Mouse (Mus musculus): ENCODE measurements around the gene Prkcg.

Gene Prkcg

DNA sequence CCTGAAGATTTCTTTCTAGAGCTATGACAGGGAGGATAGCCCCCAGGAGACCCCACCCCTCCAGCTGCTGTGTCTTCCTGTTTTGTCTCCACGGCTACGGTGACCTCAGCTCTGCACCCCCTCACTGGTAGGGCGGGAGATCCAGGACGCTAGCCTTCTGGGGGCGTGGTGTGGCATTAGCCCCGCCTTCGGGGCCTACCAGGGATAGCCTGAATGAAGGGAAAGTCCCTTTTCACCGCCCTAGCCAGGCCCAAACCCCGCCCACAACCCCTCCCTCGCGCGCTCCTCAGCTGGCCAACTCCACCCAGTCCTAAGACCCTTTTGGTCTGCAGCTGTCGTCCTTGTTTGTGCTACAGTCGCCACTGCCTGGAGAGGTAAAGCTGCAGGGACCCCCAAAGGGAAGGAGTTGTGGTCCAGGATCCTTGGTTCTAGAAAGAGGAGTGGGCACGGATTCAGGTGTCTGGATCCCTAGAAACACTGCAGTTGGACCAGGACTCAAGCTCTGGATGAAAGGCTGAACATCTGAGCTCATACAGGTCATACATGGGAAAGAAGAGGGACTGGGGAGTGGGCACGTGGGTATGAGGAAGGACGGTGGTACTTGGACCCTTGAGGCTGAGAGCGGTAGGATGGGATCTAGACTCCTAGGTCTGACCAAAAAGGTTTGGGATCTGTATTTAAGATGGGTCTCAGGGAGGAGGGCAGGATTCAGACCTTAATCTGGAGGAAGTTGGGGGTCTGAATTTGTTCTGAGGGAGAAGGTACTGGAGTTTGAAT is 1.5 kb downstream of the Prkcg start:
- in situ Hi-C loops (cut with MboI, MseI), result loop anchor here (10.0 kb wide), 1 partner anchor 814 kb away; no protein-coding TSS in a partner anchor

DNA sequence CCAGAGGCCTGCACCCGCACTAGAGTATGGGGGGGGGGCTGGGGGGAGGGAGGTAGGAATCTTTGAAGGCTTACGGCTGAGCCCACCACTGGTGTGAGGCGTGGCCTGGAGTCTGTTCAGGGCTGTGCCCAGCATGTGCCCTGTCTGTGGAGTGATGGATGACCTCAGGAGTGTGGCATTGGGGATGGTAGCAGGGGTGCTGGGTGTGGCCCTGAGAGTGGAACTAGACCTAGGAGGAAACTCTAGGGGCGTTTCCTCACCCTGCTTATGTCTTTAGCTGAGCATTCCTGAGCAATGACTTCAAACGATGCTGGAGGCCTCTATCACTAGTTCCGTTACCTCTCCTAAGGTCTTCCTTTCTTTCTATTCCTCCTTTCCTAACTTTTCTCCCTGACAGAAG is 2.2 kb downstream of the Prkcg start:
- in situ Hi-C loops (cut with MboI, MseI), result loop anchor here (10.0 kb wide), 1 partner anchor 814 kb away; no protein-coding TSS in a partner anchor

DNA sequence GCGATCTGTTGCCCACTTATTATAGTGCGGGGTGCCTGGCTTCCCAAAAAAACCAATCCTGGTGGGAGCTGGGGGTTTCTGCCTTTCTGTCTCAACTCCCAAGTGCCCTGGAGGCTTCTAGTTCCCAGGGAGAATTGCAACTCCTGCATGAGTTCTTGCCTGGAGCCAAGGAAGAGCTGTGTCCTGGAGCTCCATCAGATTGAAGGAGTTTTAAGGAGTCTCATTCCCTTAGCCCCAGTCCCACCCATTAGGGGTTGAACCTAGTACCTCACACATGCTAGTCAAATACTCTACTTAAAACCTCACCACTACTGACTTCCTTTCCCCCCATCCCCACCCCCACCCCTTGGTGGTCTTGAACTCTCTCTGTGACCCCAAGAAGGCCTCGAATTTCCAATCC is 2.8 kb downstream of the Prkcg start:
- in situ Hi-C loops (cut with MboI, MseI), result loop anchor here (10.0 kb wide), 1 partner anchor 813 kb away; no protein-coding TSS in a partner anchor

DNA sequence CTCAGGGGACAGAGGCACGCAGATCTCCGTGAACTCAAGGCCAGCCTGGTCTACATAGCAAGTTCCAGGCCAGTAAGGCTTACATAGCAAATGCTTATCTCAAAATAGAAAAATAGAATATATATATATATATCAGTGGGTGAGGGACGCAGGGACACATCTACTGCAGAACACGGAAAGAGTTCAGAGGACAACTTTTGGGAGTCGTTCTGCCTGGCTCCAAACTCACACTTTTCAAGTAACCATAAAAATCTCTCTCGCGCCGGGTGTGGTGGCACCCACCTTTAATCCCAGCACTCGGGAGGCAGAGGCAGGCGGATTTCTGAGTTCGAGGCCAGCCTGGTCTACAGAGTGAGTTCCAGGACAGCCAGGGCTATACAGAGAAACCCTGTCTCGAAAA is 3.3 kb downstream of the Prkcg start:
- in situ Hi-C loops (cut with MboI, MseI), result loop anchor here (10.0 kb wide), 1 partner anchor 813 kb away; no protein-coding TSS in a partner anchor

DNA sequence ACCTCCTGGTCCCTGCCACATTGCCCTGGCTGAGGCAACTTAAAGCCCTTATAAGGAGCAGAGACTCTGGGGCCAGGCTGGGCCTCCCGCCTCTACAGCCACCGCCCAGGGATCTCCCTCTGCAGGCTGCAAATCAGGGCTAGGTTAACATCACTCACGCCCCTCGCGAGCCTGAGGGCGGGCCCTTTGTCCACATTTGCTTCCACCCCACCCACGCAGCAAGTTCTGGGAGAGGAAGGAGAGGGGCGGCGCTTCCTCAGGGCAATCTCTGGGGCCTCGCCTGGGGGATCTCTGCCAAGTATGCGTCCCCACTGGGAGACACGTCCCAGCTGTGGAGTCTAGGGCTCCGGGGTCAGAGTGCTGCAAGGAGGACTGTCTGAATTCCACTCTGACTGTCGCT is 3.8 kb downstream of the Prkcg start:
- in situ Hi-C loops (cut with MboI, MseI), result loop anchor here (10.0 kb wide), 1 partner anchor 812 kb away; no protein-coding TSS in a partner anchor

DNA sequence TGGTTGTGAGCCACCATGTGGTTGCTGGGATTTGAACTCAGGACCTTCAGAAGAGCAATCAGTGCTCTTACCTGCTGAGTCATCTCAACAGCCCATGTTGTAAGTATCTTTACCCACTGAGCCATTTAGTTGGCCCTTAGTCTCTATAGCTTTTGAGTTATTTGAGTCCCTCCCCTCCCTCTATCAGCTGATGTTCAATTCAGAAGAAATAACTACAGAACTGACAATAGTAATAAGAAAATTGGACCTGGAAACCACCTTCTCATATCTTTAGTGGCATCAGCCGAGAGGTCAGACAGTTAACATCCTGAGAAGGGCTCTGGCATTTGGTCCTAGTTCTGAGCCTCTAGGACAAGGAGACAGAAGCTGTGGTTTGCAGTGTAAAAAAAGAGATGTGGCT is 5.8 kb downstream of the Prkcg start:
- in situ Hi-C loops (cut with MboI, MseI), result loop anchor here (10.0 kb wide), 1 partner anchor 810 kb away; no protein-coding TSS in a partner anchor

DNA sequence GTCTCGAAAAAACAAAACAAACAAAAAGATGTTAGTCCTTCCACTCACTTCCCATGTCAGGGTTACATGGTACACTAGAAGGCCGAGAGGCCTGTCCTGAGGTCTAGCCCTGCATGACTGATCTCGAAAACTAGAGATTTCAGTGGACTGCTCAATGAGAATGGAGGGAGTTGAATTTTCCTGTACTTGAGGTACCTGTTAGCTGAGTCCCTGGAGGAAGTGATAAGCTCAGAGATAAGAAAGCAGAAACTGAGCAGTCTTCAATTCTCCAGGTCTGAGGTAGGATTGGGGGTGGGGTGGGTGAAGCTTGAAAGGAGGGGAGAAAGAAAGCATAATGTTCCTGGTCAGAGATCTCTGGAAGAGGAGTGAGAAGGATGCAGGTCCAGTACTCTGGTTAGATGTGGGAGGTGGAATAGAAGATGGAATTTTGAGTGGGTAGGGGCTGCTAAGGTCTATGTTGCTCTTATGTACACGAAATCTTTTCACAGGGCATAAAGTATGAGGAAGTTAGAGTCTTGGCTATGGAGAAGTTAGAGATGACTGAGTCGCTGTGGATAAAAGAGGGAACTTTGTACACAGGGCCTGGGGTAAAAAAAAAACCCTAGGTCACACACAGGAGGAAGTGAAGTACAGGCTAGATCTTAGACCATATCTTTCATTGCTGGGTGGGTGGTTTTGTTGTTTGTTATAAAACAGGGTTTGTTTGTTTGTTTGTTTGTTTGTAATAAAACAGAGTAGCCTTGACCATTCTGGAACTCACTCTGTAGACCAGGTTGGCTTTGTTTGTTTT is 6.5 kb downstream of the Prkcg start:
- in situ Hi-C loops (cut with MboI, MseI), result loop anchor here (10.0 kb wide), 1 partner anchor 809 kb away; no protein-coding TSS in a partner anchor

DNA sequence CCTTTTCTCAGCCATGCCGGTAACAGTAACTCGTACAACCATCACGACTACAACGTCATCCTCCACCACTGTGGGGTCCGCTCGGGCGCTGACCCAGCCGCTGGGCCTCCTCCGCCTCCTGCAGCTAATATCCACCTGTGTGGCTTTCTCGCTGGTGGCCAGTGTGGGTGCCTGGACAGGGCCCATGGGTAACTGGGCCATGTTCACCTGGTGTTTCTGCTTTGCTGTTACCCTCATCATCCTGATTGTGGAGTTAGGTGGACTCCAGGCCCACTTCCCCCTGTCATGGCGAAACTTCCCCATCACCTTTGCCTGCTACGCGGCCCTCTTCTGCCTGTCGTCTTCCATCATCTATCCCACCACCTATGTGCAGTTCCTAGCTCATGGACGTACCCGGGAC is 7.7 kb downstream of the Prkcg start:
- in situ Hi-C loops (cut with MboI, MseI), result loop anchor here (10.0 kb wide), 1 partner anchor 808 kb away; no protein-coding TSS in a partner anchor

DNA sequence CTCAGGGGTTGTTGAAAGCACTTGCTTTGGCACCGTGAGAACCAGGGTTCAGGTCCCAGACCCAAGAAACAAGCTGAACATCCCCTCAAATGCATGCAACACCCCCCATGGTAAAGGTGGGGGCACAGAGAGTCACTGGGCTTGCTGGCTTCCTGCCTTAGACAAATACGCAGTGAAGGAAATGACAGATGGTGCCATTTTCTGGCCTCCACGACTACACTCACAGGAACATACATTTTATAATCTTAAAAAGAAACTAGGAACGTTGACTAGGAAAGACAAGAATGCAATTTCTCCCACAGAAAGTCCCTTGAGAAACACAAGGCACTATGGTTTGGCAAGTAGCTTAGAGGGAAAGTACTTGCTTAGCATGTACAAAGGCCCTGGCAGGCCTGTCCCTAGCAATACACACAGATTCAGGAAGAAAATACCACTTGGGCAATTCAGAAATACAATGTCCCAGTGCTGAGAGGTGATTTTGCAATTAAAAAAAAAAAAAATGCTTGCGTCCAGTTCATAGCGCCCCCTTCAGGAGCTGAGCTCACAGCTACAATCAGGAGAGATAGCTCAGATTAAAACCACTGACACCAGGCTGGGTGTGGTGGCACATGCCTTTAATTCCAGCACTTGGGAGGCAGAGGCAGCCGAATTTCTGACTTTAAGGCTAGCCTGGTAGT is 11.1 kb downstream of the Prkcg start:
- in situ Hi-C loops (cut with MboI, MseI), result loop anchor here (10.0 kb wide), 1 partner anchor 805 kb away; no protein-coding TSS in a partner anchor

DNA sequence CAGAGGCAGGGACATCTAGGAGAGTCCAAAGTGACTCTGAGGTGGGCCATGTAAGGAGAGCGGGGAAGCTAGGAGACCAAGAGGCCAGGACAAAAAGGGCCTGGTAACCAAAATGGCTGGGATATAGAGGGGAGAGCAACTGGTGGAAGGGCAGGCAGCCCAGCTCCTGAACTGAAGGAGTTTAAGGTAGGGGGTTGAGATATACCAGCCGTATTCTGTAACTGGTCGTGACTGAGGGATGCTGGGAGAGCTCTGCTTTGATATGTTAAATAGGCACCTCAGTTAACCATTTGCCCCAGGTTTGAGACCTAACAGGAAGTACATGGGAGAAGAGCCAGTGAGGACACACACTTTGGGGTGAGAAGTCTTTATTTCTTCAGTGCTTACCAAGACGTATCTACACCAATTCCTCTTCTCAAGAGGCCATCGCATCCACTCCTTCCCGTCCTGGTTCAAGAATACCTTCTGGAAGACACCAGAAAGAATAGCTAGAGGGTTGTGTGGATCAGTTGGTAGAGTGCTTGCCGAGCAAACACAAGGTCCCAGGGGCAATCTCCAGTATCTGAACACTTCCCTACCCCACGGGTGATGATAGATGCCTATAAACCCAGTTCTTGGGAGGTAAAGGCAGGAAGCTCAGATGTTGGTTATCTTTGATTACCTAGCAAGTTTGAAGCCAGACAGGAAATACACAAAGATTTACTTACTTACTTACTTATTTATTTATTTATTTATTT is 12.1 kb downstream of the Prkcg start:
- in situ Hi-C loops (cut with MboI, MseI), result no loop called here

DNA sequence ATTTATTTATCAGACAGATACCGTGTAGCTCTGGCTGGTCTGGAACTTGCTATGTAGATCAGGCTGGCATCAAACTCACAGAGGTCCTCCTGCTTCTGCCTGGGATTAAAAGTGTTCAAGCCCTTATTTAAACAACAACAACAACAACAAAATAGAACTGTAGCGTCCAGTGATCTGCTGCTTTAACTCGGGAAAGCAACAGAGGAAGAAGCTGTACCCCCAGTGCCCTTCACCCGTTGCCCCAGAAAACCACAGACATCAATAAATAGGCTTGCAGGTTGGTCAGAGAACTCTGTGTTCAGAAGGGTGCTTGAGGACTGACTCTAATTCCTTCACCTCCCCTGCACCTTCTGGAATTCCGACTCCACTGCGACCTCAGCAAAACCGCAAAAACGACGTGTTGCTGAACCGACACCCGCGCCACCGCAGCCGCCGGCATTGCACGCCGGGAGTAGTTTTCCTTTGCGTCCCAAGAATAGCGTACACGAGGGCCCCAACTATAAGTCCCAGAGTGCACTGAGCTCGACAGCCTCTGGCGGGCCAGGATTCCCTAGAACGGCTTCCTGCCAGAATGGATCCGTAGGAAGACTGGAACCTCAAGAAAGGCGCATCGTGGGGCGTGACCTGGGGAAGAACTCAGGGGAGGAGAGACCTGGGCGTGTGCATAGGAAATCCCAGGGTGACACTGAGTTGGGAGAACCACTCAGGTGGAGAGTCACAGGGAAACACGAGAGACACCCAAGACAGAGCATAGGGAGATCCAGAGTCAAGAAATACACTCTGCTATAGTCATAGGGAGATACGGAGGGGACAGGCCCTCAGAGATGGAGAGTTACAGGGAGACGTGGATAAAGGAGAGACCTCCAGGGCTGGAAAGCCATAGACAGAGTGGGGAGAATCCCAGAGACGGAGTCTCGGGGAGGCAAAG is 12.9 kb downstream of the Prkcg start:
- in situ Hi-C loops (cut with MboI, MseI), result no loop called here

DNA sequence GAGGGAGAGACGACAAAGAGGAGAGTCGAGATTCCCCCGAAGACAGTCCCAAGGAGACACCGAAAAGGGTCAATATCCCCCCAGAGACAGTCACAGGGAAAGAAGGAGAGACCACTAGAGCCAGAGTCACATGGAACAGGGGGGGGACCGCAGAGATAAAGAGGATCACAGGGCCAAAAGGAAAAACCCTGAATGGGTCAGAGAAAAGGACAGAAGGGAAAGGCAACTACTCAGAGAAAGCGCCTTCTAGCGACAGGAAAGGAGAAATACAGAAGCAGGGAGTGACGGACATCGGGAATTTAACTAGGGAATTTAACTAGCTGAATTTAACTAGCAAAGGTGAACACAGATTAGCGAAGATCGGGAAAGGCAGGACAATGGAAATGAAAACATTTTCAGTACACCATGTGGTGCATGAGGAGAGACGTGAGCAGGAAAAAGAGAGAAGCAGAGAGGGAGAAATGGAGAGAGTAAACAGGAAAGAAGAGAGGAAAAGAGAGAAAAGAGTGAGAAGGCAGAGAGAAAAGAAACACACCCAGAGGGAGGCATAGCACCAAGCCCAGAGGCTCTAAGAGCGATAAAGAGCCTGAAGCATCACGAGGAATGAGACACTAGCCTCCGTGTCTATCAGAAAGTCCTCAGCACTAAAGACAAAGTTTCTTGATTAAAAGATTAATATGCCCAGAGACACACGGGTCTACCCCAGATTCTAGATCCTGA is 13.7 kb downstream of the Prkcg start:
- in situ Hi-C loops (cut with MboI, MseI), result no loop called here

DNA sequence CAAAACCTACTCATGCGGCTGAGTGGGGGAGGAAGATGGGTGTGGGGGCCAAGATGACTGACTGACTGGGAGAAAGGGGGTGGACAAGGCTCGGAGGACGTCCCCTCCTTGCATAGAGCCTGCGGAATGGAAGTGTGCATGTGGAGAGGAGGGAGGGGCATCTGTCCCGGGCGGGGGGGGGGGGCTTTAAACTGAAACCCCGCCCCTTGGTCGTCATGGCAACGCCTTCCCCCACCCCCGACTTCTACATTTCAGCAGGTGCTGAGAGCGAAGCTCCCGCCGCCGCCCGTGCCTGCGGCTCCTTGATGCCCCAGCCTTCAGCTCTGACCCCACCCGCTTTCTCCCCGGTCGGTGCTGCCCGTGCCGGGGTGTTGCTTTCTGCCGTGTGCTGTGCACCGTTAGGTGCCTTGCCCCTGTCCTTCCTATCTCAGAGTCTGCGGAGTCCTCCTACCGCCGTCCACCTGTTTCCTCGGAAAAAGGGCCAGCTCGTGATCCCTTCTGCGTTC is 14.3 kb downstream of the Prkcg start:
- in situ Hi-C loops (cut with MboI, MseI), result no loop called here

DNA sequence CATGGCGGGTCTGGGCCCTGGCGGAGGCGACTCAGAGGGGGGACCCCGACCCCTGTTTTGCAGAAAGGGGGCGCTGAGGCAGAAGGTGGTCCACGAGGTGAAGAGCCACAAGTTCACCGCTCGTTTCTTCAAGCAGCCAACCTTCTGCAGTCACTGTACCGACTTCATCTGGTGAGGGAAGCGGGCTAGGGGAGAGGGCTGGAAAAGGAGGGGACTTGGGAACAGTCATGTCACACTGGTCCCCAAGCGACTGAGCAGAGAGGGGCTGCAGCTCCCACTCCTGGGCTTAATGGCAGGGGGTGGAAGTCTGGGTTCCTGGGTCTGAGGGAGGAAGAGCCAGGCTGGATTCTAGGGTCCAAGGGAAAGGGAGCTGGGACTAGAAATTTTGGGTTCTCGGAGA is 14.8 kb downstream of the Prkcg start:
- in situ Hi-C loops (cut with MboI, MseI), result no loop called here

DNA sequence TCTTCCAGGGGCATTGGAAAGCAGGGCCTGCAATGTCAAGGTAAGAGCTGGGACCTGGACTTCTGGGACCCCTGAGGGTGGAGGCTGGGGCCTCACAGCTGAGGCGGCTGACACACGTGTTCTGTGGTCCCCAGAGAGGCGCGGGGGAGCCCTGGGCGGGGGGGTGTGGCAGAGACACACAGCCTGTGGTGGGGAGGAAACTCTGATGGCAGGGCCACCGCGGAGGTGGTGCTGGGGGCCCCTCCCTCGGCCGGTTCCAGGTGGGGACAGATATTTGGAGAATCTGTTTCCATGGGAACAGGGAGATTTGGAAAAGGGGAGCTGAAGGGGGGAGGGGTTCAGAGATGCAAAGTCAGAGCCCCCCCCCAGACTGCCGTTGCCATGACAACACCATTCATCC is 15.3 kb downstream of the Prkcg start:
- in situ Hi-C loops (cut with MboI, MseI), result no loop called here

DNA sequence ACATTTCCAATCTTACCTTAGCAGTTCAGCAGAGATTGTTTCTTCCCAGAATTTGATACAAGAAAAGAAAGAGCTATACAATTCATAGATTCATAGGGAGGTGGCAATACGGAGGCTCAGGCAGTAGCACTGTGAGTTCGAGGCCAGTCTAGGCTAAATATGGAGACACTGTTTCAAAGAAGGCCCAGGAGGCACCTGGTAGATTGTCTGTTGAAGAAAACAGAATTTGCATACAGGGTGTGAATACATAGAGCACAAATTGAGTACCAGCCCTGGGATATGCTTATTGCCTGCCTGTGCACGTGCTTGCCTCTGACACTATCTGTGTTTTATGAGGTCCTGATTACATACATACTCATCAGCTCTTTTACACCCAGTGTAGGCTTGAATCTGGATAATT is 17.4 kb downstream of the Prkcg start:
- in situ Hi-C loops (cut with MboI, MseI), result no loop called here

DNA sequence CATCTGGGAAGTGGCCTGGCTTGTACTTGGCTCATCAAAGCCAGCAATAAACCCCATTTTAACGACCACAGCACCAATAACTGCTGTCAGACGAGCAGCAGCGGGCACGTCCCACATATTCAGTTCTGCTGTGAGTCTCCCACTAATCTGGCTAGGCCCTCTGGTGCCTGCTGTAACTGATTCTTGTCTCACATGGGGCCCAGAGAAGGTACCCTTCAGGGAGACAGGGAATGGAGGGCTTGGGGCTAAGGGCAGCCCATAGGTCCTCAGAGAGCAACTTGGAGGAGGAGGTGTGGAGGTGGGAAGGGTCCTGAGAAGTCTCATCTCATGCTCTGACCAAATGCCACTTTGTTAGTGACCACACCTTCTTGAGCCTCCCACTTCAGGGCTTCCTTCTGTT is 19.7 kb downstream of the Prkcg start:
- in situ Hi-C loops (cut with MboI, MseI), result no loop called here

DNA sequence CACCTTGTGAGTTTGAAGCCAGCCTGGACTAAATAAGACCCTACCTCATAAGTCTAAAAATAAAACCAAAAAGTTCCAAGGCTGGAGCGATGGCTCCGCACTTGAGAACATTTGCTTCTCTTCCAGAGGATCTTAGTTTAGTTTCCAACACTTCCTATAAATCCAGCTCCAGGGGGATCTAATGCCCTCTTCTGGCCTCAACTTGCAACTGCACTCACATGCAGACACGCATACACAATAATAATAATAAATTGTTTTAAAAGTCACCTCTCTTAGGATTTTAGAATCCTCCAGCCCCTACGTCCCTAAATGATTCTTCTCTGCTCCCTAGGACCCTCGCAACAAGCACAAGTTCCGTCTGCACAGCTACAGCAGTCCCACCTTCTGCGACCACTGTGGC is 21.3 kb downstream of the Prkcg start:
- in situ Hi-C loops (cut with MboI, MseI), result no loop called here

DNA sequence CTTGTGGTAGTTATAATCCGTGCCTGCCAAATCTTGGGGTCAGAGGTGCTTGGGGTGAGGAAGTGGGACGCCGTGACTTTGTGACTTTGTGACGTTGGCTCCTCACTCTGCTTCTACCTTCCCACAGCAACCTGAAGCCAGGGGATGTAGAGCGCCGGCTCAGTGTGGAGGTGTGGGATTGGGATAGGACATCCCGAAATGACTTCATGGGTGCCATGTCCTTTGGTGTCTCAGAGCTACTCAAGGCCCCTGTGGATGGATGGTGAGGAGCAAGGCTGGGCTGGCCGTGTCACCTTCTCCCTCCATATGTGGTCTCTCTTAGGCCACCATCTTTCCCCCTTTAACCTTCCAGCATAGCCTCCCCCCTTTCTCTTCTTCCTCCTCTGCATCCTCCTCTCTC is 24.6 kb downstream of the Prkcg start:
- in situ Hi-C loops (cut with MboI, MseI), result no loop called here
